Mouse (Mus musculus) E14TG2a.4 (cell line): ENCODE measurements around the gene Ptov1.

Source experiments
- CTCF ChIP-seq: conservative IDR thresholded peaks from 2 replicates; pipeline ENCODE4 v1.5.1; 2014; ENCODE audit warnings: low read length
- NANOG ChIP-seq: IDR thresholded peaks from 2 replicates; pipeline ENCODE4 v1.6.1; 2014; ENCODE audit warnings: borderline replicate concordance, low read length, mixed read lengths

- TF ChIP-seq CTCF (no peak), NANOG (no peak)
Observed at GRCm38 (mm10) chr7:44888256-44889105, 18.9 kb upstream of the Ptov1 start.
